Mouse (Mus musculus) embryonic facial prominence, embryonic 14.5 days (tissue): ENCODE results near the gene Hsd17b13. TPM values are rescaled to one million over a fixed set of nuclear protein-coding genes. Genes with fewer than 3 reads are reported as not detected.
"Not testable (repeated sequence)": the region's sequence is repeated elsewhere in the genome, so short reads cannot be mapped to it uniquely, and the experiment has no call there.

Experiments
- ATAC-seq: fragments of 200-750 bp; cut with Nextera tagmentation; 2 replicates; pipeline ENCODE4 v1.8.0; 2017; ENCODE audit warnings: low read depth, moderate number of reproducible peaks, moderate TSS enrichment
- DNase-seq: peaks from one replicate; pipeline ENCODE4 v3.0.0-alpha.2; 2015; ENCODE audit warnings: low spot score
- H3K27ac ChIP-seq: fragments of 300-500 bp; sonication (generic); replicated peaks from 2 replicates; pipeline ENCODE4 v1.5.1; 2014; ENCODE audit warnings: low read depth, mild to moderate bottlenecking, low read length, moderate library complexity
- H3K27me3 ChIP-seq: fragments of 300-500 bp; sonication (generic); replicated peaks from 2 replicates; pipeline ENCODE4 v1.6.1; 2014; ENCODE audit warnings: low read length; ENCODE audit not compliant: control insufficient read depth, insufficient read depth
- H3K36me3 ChIP-seq: fragments of 300-500 bp; sonication (generic); 2 replicates; pipeline ENCODE4 v1.6.1; 2014; ENCODE audit warnings: low read length, mixed read lengths; ENCODE audit not compliant: control insufficient read depth, insufficient read depth
- H3K4me1 ChIP-seq: fragments of 300-500 bp; sonication (generic); 2 replicates; pipeline ENCODE4 v1.6.1; 2014; ENCODE audit warnings: antibody characterized with exemption, low read length; ENCODE audit not compliant: control insufficient read depth, insufficient read depth
- H3K4me2 ChIP-seq: fragments of 300-500 bp; sonication (generic); 2 replicates; pipeline ENCODE4 v1.6.1; 2014; ENCODE audit warnings: low read depth, mild to moderate bottlenecking, low read length, moderate library complexity, mixed read lengths
- H3K4me3 ChIP-seq: fragments of 300-500 bp; sonication (generic); 2 replicates; pipeline ENCODE4 v1.5.1; 2014; ENCODE audit warnings: low read depth, mild to moderate bottlenecking, low read length
- H3K9ac ChIP-seq: fragments of 300-500 bp; sonication (generic); 2 replicates; pipeline ENCODE4 v1.6.1; 2014; ENCODE audit warnings: low read depth, mild to moderate bottlenecking, low read length, moderate library complexity, mixed read lengths
- H3K9me3 ChIP-seq: fragments of 300-500 bp; sonication (generic); 2 replicates; pipeline ENCODE4 v1.6.1; 2016; ENCODE audit warnings: low read length; ENCODE audit not compliant: control insufficient read depth
- WGBS: fragments of 180-500 bp; shearing (Covaris S2); extraction: QIAGEN DNeasy Blood & Tissue Kit; methylation state at CpG from one replicate; pipeline ENCODE4 v1.1.7; 2014; 5-methylcytosine and 5-hydroxymethylcytosine counted together
- polyA plus RNA-seq: library from polyadenylated mRNA; unstranded; fragments of >200 nt; fragmentation: Nextera tagmentation; extraction: Ambion mirVana; gene quantifications from 2 replicates; pipeline ENCODE4 v1.2.1, GENCODE M21; 2014

Gene Hsd17b13
- polyA plus RNA-seq, 1 experiment from 2014 or later, result 0.15 TPM

DNA sequence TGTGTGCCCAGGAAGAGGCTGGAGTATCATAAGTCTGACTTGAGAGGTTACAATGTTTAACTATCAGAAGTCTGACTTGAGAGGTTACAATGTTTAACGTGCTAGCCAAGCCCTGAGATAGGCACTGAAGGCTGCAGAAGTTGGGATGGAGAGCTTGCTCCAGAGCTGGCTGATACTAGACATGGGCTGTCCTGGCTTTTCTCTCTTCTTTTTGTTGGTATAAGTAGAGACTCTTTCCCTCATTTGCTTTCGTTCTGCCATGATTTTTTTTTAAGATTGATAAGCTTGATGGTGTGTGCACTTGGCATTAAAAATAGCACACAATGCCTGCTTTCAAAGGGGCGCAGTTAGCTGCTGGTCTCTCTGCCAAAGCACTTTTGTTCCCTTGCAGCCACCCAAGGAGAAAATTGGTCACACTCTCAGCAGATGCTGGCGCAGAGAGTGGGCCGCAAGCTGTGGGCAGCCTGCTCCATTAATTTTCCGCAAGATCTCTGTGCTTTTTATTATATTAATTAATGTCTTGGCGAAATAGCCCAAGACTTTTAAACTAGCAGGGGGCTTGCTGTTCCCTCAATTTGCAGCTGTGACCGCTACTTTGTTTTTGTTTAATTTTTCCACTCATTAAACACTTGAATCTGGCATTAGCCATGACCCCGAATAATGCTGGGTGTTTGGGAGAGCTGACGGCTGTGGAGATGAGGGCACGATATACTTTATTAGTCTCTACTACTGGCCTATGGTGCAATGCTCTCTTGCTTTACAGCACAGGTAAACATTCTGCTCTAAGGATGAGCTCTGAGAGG, 38.5 kb downstream of the Hsd17b13 start:
- Histone ChIP-seq H3K36me3 (no peaks in the 10 kb centered on the region), H3K27me3 (no peaks in the 10 kb centered on the region)
- DNase-seq, result peak; percentile 74

DNA sequence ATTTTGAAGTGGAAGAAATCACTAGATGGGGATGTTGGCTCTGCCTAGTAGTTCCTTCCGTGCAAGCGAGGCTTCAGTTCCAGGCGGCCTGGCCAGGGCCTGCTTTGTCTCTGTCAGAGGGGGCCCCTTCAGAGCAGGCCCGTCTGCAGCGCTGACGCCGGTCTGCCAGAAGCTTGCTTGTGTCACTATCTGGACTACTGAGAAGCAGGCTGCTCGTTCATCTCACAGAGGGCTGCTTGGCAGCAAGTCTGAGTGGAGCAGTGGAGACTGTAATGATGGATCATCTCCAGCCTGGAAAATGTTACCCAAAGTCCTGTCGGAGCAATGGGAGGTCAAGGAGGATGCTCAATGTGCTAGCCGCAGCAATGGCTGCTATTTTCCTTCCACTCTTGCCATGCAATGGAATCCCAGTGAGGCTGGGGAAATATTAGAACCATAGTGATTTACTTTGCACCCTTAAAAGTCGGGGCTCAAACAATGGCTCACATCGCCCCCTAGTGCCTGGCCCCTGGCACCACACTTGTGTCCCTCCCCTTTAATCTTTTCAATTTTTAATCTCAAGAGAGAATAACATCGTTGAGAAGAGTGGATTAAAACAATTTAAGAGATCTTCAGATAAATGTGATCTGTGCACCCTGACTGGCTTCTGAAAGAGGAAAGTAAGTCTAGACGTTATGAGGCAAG, 40.2 kb downstream of the Hsd17b13 start:
- ATAC-seq (0 out of 2 replicates have a peak, but pooled peaks have one; percentile 33), DNase-seq (no peak)
- Histone ChIP-seq H3K27ac (no peak overlapping the region), H3K27me3 (no peaks in the 10 kb centered on the region), H3K4me3 (no peak overlapping the region), H3K4me2 (no peak overlapping the region), H3K9ac (no peak overlapping the region), H3K9me3 (0 out of 2 replicates have a peak, but pooled peaks cover 5% of the 10 kb centered on the region), H3K4me1 (no peaks in the 10 kb centered on the region), H3K36me3 (no peaks in the 10 kb centered on the region)
- WGBS, result 59% methylated on average over 14 of the region's 14 CpGs

More for the DNA sequence above, 38.5 kb downstream of the Hsd17b13 start:
- no peak overlapping the region for H3K9ac ChIP-seq
- no peak overlapping the region for H3K27ac ChIP-seq
- 39% methylated on average over 11 of the region's 11 CpGs for WGBS
- H3K4me2 ChIP-seq, result no peak overlapping the region
- no peak overlapping the region for H3K4me3 ChIP-seq
- no peaks in the 10 kb centered on the region for H3K9me3 ChIP-seq
- H3K4me1 ChIP-seq, result no peaks in the 10 kb centered on the region
- peak; percentile 60; the same call in 1 of the 2 replicates for ATAC-seq

DNA sequence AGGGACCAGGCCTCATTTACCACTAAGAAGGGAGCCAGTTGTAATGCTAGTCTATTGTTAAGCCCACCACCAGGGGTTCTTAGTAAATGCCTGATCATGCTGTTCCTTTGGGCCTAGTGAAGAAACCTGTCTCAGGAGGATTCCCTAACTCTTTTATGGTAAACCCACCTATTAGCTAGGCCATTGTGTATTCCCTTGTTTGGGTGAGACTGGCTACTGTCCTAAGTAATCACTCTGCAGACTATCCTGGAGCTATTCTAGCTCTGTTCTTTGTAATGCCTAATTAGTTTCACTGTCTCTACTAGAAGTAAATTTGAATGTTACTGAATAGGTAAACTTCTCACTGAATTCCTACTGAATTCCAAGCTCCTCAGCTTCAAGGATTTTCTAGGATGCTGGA, 45.3 kb downstream of the Hsd17b13 start:
- ATAC-seq, H3K4me2 ChIP-seq, H3K4me1 ChIP-seq, H3K4me3 ChIP-seq, H3K27me3 ChIP-seq, DNase-seq, H3K9me3 ChIP-seq, H3K36me3 ChIP-seq, H3K27ac ChIP-seq, H3K9ac ChIP-seq: not testable (repeated sequence)

GRCm38 (mm10) chr5:103930511-103930910, 46.7 kb downstream of the Hsd17b13 start:
- no peak overlapping the region for H3K27ac ChIP-seq
- H3K4me2 ChIP-seq, result no peak overlapping the region
- DNase-seq (no peak), ATAC-seq (no peak)
- 71% methylated on average over 5 of the region's 5 CpGs for WGBS
- H3K36me3 ChIP-seq, result no peaks in the 10 kb centered on the region
- H3K9me3 ChIP-seq, result 0 out of 2 replicates have a peak, but pooled peaks cover 5% of the 10 kb centered on the region
- H3K27me3 ChIP-seq, result no peaks in the 10 kb centered on the region
- 0 out of 2 replicates have a peak, but pooled peaks cover 10% of the 10 kb centered on the region for H3K4me1 ChIP-seq
- no peak overlapping the region for H3K9ac ChIP-seq
- no peak overlapping the region for H3K4me3 ChIP-seq

DNA sequence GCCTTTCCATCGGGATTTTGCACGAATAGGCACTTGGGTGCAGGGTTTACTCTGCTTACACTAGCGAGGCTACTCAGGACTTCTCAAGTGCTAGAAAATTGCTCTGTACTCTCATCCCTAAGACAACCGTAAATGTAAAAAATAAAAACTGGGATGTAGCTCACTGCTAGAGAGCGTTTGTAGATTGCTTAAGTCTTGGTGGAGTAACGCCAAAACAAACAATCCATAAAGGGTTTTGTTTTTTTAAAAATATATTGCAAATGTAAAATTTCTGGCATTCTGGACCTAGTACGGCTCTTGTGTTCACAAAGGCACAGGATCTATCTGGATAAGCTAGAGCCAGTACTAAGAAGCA, 49.0 kb downstream of the Hsd17b13 start:
- no peak overlapping the region for H3K9ac ChIP-seq
- H3K27me3 ChIP-seq, result no peaks in the 10 kb centered on the region
- 0 out of 2 replicates have a peak, but pooled peaks cover 4% of the 10 kb centered on the region for H3K9me3 ChIP-seq
- H3K4me1 ChIP-seq, result 0 out of 2 replicates have a peak, but pooled peaks cover 10% of the 10 kb centered on the region
- H3K4me3 ChIP-seq, result no peak overlapping the region
- H3K27ac ChIP-seq, result 0 out of 2 replicates have a peak overlapping the region, but pooled peaks have one; percentile 42
- 69% methylated on average over 7 of the region's 7 CpGs for WGBS
- ATAC-seq, result no peak
- DNase-seq, result no peak
- no peaks in the 10 kb centered on the region for H3K36me3 ChIP-seq
- H3K4me2 ChIP-seq, result peak overlapping the region; percentile 56

DNA sequence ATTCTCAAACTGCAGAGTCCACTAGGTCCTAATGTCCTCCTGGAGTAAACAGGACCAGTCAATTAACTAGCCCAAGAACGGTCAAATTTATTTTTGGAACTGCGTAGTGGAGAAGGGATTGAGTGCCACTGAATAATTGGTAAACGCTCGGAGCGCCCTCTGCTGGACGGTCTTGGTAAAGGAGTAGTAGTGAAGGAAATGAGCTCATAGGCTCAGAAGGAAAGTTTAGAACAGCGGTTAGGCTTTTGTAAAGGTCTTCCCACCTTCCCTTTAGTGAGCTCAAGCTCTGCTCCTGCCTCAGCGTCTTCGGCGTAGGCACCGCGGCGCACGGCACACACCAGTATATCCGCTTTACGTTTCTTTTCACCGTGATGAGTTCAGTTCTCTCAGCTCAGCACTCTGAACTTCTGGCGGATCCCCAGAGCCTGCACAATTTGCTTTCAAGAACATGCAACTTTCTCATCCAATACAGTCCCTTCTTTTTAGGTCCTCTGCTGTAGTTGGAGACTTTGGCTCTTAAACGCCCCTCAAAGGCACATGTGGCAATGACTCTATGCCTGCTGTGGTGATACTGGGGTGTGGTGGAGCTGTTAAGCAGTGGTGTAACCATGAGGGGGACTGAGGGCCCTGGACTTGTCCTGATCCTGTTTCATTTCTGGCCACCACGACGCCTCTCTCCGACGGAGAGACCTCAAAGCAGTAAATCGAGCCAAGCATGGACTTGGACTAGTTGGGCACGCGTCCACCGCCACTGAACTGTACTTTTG, 49.6 kb downstream of the Hsd17b13 start:
- ATAC-seq, result peak; percentile 74
- Histone ChIP-seq H3K9me3 (no peaks in the 10 kb centered on the region), H3K4me2 (peak overlapping the region; percentile 56), H3K36me3 (no peaks in the 10 kb centered on the region), H3K4me1 (0 out of 2 replicates have a peak, but pooled peaks cover 10% of the 10 kb centered on the region), H3K27me3 (no peaks in the 10 kb centered on the region), H3K9ac (peak overlapping the region; percentile 59), H3K4me3 (peak overlapping the region; percentile 26), H3K27ac (peak overlapping the region; percentile 42; the same call in 1 of the 2 replicates)
- peak; percentile 91 for DNase-seq
- WGBS, result 24% methylated on average over 27 of the region's 27 CpGs

DNA sequence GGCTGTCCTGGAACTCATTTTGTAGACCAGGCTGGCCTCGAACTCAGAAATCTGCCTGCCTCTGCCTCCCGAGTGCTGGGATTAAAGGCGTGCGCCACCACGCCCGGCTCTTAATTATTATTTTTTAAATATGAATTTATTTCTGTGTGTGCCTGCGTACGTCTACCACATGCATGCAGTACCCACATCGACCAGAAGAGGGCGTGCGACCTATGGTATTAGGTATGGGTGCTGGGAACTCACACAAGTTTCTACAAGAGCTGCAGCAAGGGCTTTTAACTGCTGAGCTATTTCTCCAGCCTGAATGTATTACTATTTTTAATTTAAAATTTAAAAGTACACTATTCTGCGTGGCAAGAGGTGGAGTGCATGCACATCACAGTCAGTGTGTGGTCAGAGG, 50.8 kb downstream of the Hsd17b13 start:
- no peaks in the 10 kb centered on the region for H3K27me3 ChIP-seq
- no peak for DNase-seq
- WGBS, result 73% methylated on average over 12 of the region's 12 CpGs

GRCm38 (mm10) chr5:103923755-103924154, 53.5 kb downstream of the Hsd17b13 start:
- ATAC-seq, result no peak
- H3K27me3 ChIP-seq, result no peaks in the 10 kb centered on the region
- H3K9ac ChIP-seq, result no peak overlapping the region
- no peak overlapping the region for H3K4me2 ChIP-seq
- no peak overlapping the region for H3K4me3 ChIP-seq
- no peaks in the 10 kb centered on the region for H3K9me3 ChIP-seq
- DNase-seq, result no peak
- H3K27ac ChIP-seq, result no peak overlapping the region
- WGBS, result 80% methylated on average over 2 of the region's 2 CpGs
- H3K36me3 ChIP-seq, result no peaks in the 10 kb centered on the region
- H3K4me1 ChIP-seq, result peaks cover 12% of the 10 kb centered on the region; the same call in 1 of the 2 replicates

More for the DNA sequence above, 50.8 kb downstream of the Hsd17b13 start:
- peaks cover 12% of the 10 kb centered on the region; the same call in 1 of the 2 replicates for H3K4me1 ChIP-seq
- H3K4me3 ChIP-seq, result no peak overlapping the region
- H3K4me2 ChIP-seq, result no peak overlapping the region
- H3K9ac ChIP-seq, result no peak overlapping the region
- no peak for ATAC-seq
- no peaks in the 10 kb centered on the region for H3K9me3 ChIP-seq
- H3K27ac ChIP-seq, result no peak overlapping the region
- no peaks in the 10 kb centered on the region for H3K36me3 ChIP-seq
